Mouse (Mus musculus) G1E (cell line): ENCODE data around the gene Ubald2. TPM values are rescaled to one million over a fixed set of nuclear protein-coding genes. Genes with fewer than 3 reads are reported as not detected.
"Not testable (repeated sequence)": the region's sequence is repeated elsewhere in the genome, so short reads cannot be mapped to it uniquely, and the experiment has no call there.

Experiments used
- ATAC-seq: 2 replicates; pipeline ENCODE4 v1.8.0; 2016; ENCODE audit warnings: mild to moderate bottlenecking; ENCODE audit not compliant: insufficient number of reproducible peaks, poor library complexity, low FRiP score, severe bottlenecking; ENCODE audit errors: extremely low read depth
- DNase-seq: peaks from one replicate; pipeline ENCODE4 v3.0.0; 2012; ENCODE audit warnings: low spot score
- H3K27me3 ChIP-seq: 2 replicates; pipeline ENCODE4 v1.6.1; 2012; ENCODE audit warnings: mild to moderate bottlenecking, low read length, inconsistent platforms; ENCODE audit not compliant: insufficient read depth
- H3K36me3 ChIP-seq: replicated peaks from 2 replicates; pipeline ENCODE3; 2012; ENCODE audit warnings: mild to moderate bottlenecking, inconsistent platforms
- H3K4me1 ChIP-seq: 2 replicates; pipeline ENCODE4 v1.6.1; 2012; ENCODE audit warnings: low read depth, low read length, inconsistent platforms, mixed read lengths; ENCODE audit not compliant: insufficient read depth
- H3K4me3 ChIP-seq: 2 replicates; pipeline ENCODE4 v1.5.1; 2012; ENCODE audit warnings: low read depth, mild to moderate bottlenecking, inconsistent platforms, low read length, moderate library complexity, mixed read lengths
- H3K9me3 ChIP-seq: replicated peaks from 2 replicates; pipeline ENCODE4 v1.6.1; 2012; ENCODE audit warnings: inconsistent platforms
- CTCF ChIP-seq: IDR thresholded peaks from 2 replicates; pipeline ENCODE4 v1.5.1; 2012; ENCODE audit warnings: low read depth, low read length, inconsistent platforms, mixed read lengths
- GATA1 ChIP-seq: IDR thresholded peaks from 2 replicates; pipeline ENCODE4 v1.6.1; 2012; ENCODE audit warnings: borderline replicate concordance, low read length, inconsistent platforms, mixed read lengths
- GATA2 ChIP-seq: IDR thresholded peaks from 2 replicates; pipeline ENCODE4 v1.6.1; 2012; ENCODE audit warnings: low read depth, low read length, inconsistent platforms, borderline replicate concordance
- POLR2AphosphoS5 ChIP-seq: IDR thresholded peaks from 2 replicates; pipeline ENCODE4 v1.6.1; 2012; ENCODE audit warnings: low read depth, low read length, inconsistent platforms; ENCODE audit not compliant: insufficient replicate concordance
- TAL1 ChIP-seq: conservative IDR thresholded peaks from 2 replicates; pipeline ENCODE4 v1.6.1; 2012; ENCODE audit warnings: low read depth, low read length, inconsistent platforms, mixed read lengths
- polyA plus RNA-seq: library from polyadenylated mRNA; stranded (reverse); fragments of >175 nt; gene quantifications from 2 replicates; pipeline ENCODE4 v1.2.3, GENCODE M21; 2012
- total RNA-seq, 2 experiments: library from RNA; stranded (forward) in 1 of 2; stranded (reverse) in 1 of 2; fragments of 200-1000 nt in 1 of 2; fragments of >200 nt in 1 of 2; fragmentation: Nextera tagmentation in 1 of 2; gene quantifications; 2 replicates each; pipeline ENCODE4 v1.2.3; 2014 to 2017

Ubald2 gene
- total and polyA plus RNA-seq, 3 experiments: 114 to 1,104 (median 210) TPM

- ATAC-seq: no peak
- TF ChIP-seq GATA1: no peak
- no peak for TF ChIP-seq CTCF
- TF ChIP-seq TAL1: no peak
- TF ChIP-seq GATA2: no peak
- TF ChIP-seq POLR2AphosphoS5: no peak
- no peak for DNase-seq
- peaks cover 59% of the 10 kb centered on the region for H3K4me1 ChIP-seq
- no peak overlapping the region for H3K4me3 ChIP-seq
- H3K27me3 ChIP-seq: peaks cover 2% of the 10 kb centered on the region; the same call in 1 of the 2 replicates
- no peaks in the 10 kb centered on the region for H3K9me3 ChIP-seq
- no peaks in the 10 kb centered on the region for H3K36me3 ChIP-seq
Observed at GRCm38 (mm10) chr11:116422562-116422961, 11.3 kb upstream of the Ubald2 start.

- TF ChIP-seq GATA2 (no peak), GATA1 (no peak), CTCF (no peak), TAL1 (no peak), POLR2AphosphoS5 (no peak)
- DNase-seq (no peak), ATAC-seq (no peak)
- Histone ChIP-seq H3K4me3 (no peak overlapping the region), H3K36me3 (no peaks in the 10 kb centered on the region), H3K27me3 (peaks cover 2% of the 10 kb centered on the region; the same call in 1 of the 2 replicates), H3K4me1 (peaks cover 60% of the 10 kb centered on the region), H3K9me3 (no peaks in the 10 kb centered on the region)
Observed at GRCm38 (mm10) chr11:116423214-116423613, 10.7 kb upstream of the Ubald2 start.

GRCm38 (mm10) chr11:116423782-116424620 is 9.9 kb upstream of the Ubald2 start:
- no peak overlapping the region; the same call in 1 of the 2 replicates for H3K4me3 ChIP-seq
- DNase-seq: peak; percentile 47
- peak; percentile 54 for ATAC-seq
- H3K4me1 ChIP-seq: peaks cover 60% of the 10 kb centered on the region
- H3K27me3 ChIP-seq: peaks cover 2% of the 10 kb centered on the region; the same call in 1 of the 2 replicates
- no peaks in the 10 kb centered on the region for H3K9me3 ChIP-seq
- H3K36me3 ChIP-seq: no peaks in the 10 kb centered on the region
- TF ChIP-seq POLR2AphosphoS5 (no peak), CTCF (no peak), TAL1 (no peak), GATA2 (no peak), GATA1 (no peak)

GRCm38 (mm10) chr11:116424621-116425407 is 9.1 kb upstream of the Ubald2 start:
- Histone ChIP-seq H3K4me1 (peaks cover 67% of the 10 kb centered on the region), H3K4me3 (no peak overlapping the region; the same call in 1 of the 2 replicates), H3K36me3 (no peaks in the 10 kb centered on the region), H3K9me3 (no peaks in the 10 kb centered on the region), H3K27me3 (peaks cover 2% of the 10 kb centered on the region; the same call in 1 of the 2 replicates)
- TF ChIP-seq GATA1 (no peak), POLR2AphosphoS5 (no peak), CTCF (no peak), TAL1 (no peak; the same call in 1 of the 2 replicates), GATA2 (no peak)
- DNase-seq (no peak), ATAC-seq (no peak)

GRCm38 (mm10) chr11:116426328-116426727 is 7.6 kb upstream of the Ubald2 start:
- not testable (repeated sequence) for H3K4me3 ChIP-seq, H3K9me3 ChIP-seq, H3K36me3 ChIP-seq, DNase-seq, ATAC-seq, H3K27me3 ChIP-seq
- peaks cover 67% of the 10 kb centered on the region for H3K4me1 ChIP-seq

- no peaks in the 10 kb centered on the region for H3K36me3 ChIP-seq
- no peak overlapping the region for H3K4me3 ChIP-seq
- ATAC-seq: no peak
- no peaks in the 10 kb centered on the region for H3K27me3 ChIP-seq
- peaks cover 71% of the 10 kb centered on the region for H3K4me1 ChIP-seq
- TF ChIP-seq CTCF (no peak), GATA2 (no peak), GATA1 (no peak), POLR2AphosphoS5 (no peak), TAL1 (no peak)
- no peaks in the 10 kb centered on the region for H3K9me3 ChIP-seq
- DNase-seq: no peak
Observed at GRCm38 (mm10) chr11:116426852-116427575, 6.9 kb upstream of the Ubald2 start.
